Mouse (Mus musculus) CH12.LX (cell line): ENCODE measurements at regions not wholly inside any gene's neighbourhood (a gene's known extent, or its start where the extent isn't known, plus 50 kb on each side); places are given as distances from the start of the nearest gene placed in this dataset.

Experiments
- BHLHE40 ChIP-seq: IDR thresholded peaks from 2 replicates; pipeline ENCODE4 v1.6.1; 2011; ENCODE audit warnings: mild to moderate bottlenecking, low read depth, low read length, improper control_type of control experiment
- CTCF ChIP-seq, 2 experiments: IDR thresholded peaks in 1 of 2; conservative IDR thresholded peaks in 1 of 2; 2 replicates each; pipeline ENCODE4 v1.5.1; 2011 to 2012; ENCODE audit warnings: low read depth in 2 of 2, low read length in 2 of 2, improper control_type of control experiment in 1 of 2, inconsistent platforms in 1 of 2, mild to moderate bottlenecking in 1 of 2, moderate library complexity in 1 of 2
- EP300 ChIP-seq: IDR thresholded peaks from 2 replicates; pipeline ENCODE4 v1.6.1; 2011; ENCODE audit warnings: low read length, improper control_type of control experiment
- MAFK ChIP-seq: IDR thresholded peaks from 2 replicates; pipeline ENCODE4 v1.6.1; 2011; ENCODE audit warnings: low read length, improper control_type of control experiment; ENCODE audit not compliant: insufficient replicate concordance
- NELFE ChIP-seq: IDR thresholded peaks from 2 replicates; pipeline ENCODE4 v1.6.1; 2011; ENCODE audit warnings: low read depth, low read length, improper control_type of control experiment
- POLR2A ChIP-seq: IDR thresholded peaks from 2 replicates; pipeline ENCODE4 v1.6.1; 2011; ENCODE audit warnings: low read depth, mild to moderate bottlenecking, improper control_type of control experiment, low read length
- USF1 ChIP-seq: IDR thresholded peaks from 2 replicates; pipeline ENCODE4 v1.6.1; 2014; ENCODE audit warnings: low read depth, mild to moderate bottlenecking, inconsistent platforms, low read length, improper control_type of control experiment
- ZC3H11A ChIP-seq: IDR thresholded peaks from 2 replicates; pipeline ENCODE4 v1.6.1; 2012; ENCODE audit warnings: low read depth, mild to moderate bottlenecking, inconsistent platforms, low read length, improper control_type of control experiment
- ZKSCAN1 ChIP-seq: IDR thresholded peaks from 2 replicates; pipeline ENCODE4 v1.6.1; 2012; ENCODE audit warnings: low read depth, inconsistent platforms, low read length, improper control_type of control experiment, borderline replicate concordance

DNA sequence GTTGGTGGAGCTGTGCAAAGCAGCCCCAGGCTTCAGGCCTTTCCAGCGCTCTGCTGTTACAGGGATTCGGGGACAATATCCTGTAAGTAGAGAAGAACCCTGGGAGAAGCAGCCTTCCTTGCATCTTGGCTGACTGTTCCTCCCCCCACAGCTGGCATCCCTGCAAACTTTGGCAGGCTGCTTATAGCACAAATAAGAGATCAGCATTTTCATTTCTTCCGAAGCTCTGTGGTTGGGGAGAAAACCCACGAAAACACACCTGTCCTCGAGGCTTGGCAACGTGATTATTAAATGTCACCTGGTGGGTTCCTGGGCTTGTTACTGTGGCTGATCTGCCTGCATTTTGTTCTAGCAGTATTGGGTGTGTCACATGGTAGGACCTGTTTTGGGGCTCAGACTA, 86.5 kb upstream of the Eef2kmt start:
- TF ChIP-seq NELFE (no peak), CTCF (conservative IDR thresholded peaks at IDR 0.05 in 1 of 2, IDR thresholded peaks at IDR 0.05 in 1 of 2; ENCODE audit: low read depth in 2 of 2, low read length in 2 of 2) (no peak), BHLHE40 (no peak), MAFK (no peak), EP300 (no peak), ZC3H11A (no peak), POLR2A (no peak), USF1 (no peak), ZKSCAN1 (no peak)
